Mouse (Mus musculus) adrenal gland, adult 18-20 months (tissue): ENCODE measurements around the gene Gstm5. TPM values are rescaled to one million over a fixed set of nuclear protein-coding genes. Genes with fewer than 3 reads are reported as not detected.
"Not testable (repeated sequence)": the region's sequence is repeated elsewhere in the genome, so short reads cannot be mapped to it uniquely, and the experiment has no call there.

ENCODE experiments used
- DNase-seq, 2 experiments: peaks; one replicate each; pipeline ENCODE4 v3.0.0; 2021 to 2022; ENCODE audit warnings: low spot score in 2 of 2
- total RNA-seq, 2 experiments: library from RNA; stranded (reverse); gene quantifications; 1 replicate in 1 of 2; 2 replicates in 1 of 2; pipeline ENCODE4 v1.2.3; 2021

Gene Gstm5
- total RNA-seq, 2 experiments from 2014 or later = 30.0 to 48.3 TPM

DNA sequence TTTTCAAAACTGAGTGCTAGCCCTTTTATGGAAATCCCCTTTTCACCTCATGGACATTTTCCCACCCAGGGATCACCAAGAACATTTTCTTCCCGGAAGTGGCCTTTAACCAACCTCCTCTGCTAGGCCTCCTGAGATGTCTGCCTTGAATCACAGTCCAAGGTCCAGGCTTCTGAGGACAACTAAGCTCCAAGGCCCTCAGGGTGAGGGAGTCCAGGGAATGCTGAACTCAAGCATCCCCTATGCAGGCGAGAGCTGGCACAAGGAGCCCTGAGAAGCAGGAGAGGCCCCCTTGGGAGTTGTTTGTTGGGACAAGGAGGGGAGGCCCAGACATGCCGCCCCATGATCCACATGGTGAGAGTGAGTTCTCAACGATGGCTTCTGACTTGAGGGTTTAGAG is 25.7 kb upstream of the Gstm5 start:
- no peak for DNase-seq

DNA sequence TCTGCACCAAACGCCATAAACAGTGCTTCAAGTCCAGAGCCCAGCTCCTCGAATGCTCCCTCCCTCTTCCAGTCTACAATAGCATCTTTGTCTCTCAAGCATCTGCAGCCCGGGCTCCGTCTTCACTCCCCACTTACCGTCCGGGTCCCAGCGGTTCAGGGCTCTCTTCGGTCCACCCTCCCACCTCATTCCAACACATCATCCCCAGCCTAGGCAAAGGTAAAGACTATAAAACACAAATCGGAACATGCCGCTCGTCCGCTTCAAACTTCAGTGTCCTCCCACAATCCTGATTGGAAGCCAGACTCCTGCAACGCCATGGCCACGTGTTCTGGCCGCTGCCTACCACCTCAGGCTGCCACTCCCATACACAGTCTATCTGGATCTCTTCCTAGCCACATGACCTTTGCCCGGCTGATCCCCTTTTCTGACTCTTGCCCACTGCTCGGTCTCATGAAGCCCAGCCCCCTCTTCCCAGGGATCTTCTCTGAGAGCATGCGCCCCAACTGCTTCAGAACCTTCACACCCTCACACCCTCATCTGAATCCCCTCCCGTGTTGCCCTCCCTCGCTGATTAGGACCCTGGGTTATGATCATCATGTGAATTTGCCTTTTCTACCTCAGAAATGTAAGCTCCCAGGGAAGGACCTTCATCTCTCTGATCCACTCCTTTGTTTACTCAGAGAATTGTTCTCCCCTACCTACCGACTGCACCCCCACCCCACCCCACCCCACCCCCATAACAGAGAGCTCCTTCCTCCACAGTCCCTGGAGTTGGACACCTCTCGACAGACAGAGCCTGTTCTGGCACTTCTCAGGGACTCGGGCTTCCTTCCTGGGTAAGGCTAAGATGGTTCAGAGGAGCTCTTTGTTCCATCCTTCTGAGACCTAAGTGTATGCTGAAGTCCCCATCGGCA is 22.0 kb upstream of the Gstm5 start:
- DNase-seq = no peak

DNA sequence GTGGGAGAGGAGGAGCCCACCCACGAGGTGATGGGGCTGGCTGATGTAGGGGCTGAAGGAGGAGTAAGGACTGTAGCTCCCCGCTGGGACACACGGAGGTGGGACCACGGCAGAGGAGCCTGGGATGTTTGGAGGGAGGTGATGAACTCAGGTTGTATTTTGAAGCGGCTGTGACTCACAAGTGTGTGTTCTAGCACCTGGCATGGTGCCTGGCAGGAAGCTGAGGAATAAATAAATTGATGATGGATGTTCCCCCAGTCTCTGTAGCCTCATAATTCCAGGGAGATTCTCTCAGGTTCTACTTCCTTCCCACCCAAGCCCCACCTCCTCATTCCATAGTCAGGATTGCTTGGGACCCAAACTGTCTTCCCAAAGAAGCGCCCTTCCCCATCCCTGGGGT is 20.4 kb upstream of the Gstm5 start:
- no peak for DNase-seq

DNA sequence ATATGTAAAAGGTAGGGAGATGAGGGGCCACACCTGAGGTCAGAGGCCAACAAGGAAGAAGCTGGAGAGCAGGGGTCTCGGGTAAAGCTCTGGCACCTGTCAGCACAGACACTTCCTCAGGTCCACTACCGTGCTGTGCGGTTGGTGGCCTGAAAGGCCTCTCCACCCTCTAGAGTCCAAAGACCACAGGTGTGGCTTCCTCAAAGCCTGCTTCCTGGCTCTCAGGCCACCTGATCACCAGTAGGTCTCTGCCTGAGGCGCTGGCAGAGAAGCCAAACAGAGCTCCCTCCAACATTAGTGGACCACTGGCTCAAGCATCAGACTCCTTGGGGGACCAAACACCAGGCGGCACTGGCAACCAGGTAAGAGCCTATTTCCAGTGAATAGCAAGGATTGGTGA is 18.6 kb upstream of the Gstm5 start, which contains the start of gene Eps8l3:
Gene Eps8l3 (plus strand): TSS at position 225 of the 400 bp plus-strand sequence.
- no peak for DNase-seq

DNA sequence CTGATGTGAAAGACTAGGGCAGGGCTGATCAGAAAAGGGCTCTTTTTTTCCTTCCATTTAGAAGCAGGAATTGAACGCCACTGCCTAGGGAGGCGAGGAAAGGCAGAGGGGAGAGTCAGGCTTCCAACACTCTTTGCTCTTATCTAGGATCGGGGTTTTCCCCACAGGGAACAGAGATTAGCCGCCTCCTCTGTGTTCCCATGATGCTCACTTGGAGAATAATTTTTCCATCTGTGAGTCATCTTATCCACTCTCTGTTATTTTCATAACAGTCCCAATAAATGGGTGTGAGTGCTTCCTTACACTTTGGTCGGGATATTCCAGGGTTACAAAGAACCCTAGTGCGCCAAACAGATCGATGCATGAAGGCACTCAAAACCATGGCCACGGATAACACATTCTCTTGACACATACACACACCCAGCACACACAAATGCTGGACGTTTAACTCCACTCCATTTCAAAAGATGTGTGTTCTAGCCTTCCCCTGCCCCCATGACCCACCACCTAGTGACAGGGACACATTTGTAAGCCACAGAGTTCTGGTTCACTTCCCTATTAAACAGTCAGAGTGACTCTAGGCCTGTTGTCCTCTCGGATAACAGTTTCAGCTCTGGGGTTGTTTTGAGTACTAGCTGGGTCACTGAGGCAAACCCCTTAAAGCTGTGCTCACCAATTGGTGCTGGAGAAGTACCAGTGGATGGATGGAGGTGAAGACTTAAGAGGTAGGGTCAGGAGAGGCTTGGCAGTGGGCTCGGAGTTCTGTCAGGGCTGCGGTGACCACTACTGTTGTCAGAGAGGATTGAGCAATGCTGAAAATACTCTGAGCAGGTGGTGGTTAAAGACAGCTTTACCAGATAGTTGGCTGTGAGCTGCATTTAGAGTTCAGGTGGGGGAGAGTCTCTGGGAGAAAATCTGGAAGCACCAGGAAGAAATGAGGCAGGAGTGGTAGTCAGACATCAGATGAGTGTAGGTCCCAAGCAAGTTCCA is 17.6 kb upstream of the Gstm5 start:
- no peak for DNase-seq

DNA sequence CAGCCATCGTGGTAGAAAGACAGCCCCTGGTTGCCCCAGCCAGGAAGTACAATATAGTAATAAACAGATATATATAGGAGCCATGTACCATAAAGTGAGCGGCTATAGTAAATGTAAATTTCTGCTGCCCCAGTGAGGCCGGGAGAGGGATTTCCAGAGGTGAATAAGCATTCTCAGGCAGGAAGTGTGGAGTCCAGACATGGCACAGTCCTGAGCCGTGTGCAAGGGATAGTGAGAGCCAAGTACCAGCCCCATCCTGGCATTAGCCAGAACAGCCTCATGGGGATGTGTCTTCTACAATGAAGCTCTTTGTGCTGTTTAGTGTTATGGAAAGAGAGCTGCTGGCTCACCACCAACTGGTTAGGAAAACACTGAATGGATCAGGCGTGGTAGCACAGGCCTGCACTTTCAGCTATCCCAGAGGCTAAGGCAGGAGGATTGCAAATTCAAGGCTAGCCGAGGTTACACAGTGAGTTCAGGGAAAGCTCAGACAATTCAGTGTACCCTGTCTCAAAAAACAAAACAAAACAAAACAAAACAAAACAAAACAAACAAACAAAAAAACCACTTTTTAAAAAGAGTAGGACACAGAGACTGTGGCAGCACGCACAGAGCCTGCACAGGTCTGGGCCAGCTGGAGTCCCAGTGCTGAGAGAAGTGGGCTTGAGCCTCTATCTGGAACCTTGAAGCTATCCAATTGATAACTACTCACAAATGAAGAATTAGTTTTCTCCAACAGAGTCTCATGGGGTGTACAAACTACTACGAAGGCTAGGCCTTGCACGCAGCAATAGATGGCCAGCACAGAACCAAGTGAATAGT is 7.7 kb upstream of the Gstm5 start:
- DNase-seq = no peak

DNA sequence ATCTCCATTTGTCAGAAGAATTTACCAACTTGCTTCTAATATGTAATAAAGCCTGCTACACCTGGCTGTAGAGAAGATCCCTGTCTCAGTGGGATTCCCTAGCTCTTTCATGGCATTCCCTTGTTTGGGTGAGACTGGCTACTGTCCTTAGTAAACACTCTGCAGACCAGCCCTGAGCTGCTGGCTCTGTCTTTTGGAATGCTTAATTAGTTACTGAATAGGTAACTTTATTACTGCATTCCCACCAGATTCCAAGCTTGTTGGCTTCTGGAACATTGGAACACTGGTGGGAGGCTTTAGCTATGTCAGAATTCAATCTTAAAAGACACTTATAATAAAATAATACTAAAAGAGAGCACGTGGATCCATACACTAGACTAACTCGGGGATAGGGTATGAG is 6.4 kb upstream of the Gstm5 start:
- DNase-seq = not testable (repeated sequence)

DNA sequence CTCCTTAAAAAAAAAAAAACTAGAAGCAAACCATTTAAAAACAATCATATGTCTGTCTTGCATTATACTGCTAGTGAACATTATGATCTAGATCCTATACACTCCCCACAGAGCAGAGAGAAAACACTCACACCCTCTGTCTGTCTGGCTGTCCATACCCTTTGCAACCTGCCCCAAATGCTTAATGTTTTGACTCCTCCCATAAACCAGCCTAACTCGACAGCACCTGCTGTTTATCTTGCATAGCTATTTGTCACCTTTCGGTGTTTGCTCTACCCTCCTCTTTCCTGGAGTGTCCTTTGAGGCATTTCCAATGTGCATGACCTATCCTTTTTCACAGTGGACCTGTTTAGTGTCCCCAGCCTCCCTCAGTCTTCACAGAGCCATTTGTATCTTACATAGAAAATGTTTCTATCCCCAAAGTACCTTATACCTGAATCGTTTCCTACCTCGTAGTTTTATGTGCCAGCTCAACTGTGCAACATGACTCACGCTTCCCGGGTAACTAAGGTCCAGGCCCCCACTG is 364 bp upstream of the Gstm5 start:
- no peak for DNase-seq

DNA sequence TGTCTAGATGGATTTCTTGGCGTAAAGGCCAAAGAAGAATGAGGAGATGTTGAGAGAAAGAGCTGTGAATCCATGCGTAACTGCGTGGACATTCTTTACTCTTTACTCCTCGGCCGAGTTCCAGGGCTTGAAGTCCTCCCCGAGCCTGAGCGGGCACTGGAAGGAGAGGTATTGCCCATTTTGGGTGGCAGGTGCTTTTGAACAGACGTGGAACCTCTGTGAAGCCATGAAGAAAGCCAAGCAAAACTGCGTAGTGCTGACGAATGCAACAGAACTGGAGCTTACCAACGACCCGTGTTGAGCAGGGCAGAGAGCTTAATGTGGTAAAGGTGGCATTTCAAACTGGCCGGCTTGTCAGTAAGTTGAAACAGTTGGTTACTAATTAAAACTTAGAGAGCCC is 3.1 kb downstream of the Gstm5 start:
- no peak for DNase-seq

DNA sequence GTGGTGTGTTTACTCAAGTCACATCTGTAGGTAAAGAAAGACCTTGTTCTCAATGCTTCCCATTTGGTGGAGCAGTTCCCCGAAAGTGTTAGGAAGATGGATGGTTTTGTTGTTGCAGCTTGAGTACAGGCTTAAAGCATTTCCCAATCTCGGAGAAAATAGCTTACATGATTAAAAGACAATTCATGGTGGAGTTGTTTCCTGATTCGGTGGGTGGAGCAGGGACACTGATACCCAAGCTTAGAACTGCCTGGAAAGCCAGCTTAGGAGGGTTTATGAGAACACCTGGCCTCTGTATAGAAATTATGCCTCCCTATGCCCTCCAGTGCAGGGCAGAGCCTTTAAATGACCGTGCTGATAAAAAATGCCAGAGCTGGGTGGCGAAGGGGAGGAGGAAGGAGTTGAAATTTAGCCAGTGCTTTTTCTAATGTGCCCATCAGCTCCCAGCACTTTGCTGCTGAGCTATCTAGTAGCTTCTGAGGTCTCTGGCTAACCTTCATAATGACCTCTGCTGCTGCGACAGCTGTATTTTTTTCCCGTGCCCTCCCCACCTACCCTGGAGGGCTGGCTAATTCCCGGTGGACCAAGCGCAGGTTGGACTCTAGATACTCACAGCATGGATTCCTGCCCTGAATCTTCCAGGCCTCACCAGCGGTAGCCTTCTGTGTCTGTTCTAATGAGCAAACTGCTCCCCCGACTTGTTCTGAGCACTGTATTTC is 5.5 kb downstream of the Gstm5 start:
- DNase-seq = no peak

DNA sequence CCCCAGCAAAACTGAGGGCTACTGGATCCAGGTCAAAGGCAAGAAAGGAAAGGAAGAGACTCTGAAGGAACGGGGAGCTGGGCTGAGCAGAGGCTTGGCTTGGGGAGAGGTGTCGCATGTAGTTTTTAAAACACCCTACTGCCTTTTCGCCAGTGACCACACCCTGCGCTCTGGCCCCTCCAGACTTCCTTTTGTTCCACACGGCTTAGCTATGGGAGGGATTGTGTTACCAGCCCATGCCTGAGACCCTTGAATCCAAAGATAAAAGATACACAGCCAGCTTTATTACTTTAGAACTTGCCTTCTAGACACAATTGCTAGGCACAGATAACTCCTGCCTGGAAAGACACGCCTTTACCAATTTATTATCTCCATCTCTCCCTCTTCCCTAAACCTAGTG is 10.3 kb downstream of the Gstm5 start:
- no peak for DNase-seq

DNA sequence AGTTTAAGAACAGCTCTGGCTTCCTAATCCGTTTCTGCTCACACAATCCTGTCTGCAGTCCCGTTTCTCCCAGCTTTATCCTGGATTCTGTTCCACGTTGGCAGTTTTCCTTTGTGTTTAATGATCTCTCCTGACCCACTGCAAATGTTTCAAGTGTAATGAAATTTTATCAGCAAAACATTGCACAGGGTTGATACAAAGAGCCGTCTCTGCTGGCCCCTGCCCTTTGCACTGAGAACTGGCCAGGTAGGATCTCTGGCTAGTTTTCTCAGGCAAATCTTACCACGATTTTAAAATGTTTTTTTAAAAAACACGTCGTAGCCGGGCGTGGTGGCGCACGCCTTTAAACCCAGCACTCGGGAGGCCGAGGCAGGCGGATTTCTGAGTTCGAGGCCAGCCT is 21.1 kb downstream of the Gstm5 start:
- DNase-seq = no peak

DNA sequence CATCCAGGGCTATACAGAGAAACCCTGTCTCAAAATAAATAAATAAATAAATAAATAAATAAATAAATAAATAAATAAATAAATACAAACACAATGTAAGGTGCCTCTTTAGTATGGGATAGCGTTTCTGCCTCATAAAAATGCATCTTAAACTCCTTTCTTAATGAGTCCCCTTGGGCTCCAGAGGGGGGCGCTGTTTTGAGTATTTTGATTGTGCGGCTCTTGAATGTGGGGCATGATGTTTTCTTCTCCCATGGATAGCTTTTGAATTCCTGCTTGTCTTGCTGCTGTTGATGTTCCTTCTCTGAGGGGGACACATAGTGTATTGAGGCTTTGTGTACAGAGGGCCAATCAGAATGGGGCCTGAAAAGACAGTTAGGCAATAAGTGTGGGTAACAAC is 21.5 kb downstream of the Gstm5 start:
- DNase-seq = no peak

DNA sequence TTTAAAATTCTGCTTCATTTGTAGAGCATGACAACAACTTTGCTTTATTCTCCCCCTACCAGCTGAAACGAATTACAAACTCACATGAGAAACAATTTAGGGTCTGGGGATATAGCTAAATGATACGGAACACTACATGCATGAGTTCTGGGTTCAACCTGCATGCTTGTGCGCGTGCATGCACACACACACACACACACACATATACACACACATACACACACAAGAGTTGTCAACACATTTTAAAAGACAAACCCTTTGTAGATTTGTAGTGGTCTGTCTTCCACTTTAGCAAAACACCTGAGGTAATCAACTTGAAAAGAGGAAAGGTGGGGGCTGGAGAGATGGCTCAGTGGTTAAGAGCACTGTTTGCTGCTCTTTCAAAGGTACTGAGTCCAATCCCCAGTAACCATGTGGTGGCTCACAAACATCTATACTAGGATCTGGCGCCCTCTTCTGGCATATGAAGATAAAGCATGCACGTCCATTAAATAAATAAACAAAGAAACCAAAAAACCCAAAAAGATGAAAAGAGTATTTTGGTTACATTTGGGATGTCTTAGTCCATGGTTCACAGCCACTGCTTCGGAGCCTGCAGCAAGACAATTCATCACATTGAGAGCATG is 22.3 kb downstream of the Gstm5 start:
- peak; percentile 46 to 55 for DNase-seq

DNA sequence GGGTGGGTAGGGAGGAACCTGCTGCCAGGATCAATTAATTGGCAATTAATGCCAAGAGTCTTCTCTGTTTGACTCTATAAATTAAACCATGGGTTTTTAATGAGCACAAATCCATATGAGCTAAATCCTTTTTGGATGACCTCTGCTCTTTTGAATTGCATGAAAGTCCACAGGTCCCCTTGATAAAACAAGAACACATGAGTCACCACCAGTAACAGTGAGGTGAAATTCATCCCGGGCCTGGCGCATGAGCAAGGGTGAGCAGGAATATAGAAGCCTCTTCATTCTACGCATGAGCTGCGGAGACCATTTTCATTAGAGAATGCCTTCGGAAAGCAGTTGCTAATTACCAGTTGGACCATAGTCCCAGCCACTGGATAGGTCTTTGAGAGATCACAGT is 24.7 kb downstream of the Gstm5 start:
- no peak for DNase-seq

DNA sequence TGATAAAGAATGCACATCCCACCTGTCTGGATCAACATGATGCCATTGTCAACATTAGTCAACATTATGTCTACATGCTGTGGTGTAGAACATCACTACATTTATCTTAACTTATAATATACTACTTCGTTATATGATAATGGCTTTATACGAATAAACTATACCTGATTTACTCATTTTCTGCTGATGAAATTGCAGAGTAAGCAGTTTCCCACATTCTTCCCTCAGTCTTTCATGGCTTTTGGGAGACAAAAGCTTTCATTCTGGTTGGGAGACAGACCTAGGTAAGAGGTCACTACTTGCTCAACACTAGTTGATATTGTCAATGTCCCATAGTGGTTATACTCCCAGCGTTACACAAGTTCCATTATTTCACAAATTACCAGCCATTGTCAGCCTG is 29.7 kb downstream of the Gstm5 start:
- no peak for DNase-seq

DNA sequence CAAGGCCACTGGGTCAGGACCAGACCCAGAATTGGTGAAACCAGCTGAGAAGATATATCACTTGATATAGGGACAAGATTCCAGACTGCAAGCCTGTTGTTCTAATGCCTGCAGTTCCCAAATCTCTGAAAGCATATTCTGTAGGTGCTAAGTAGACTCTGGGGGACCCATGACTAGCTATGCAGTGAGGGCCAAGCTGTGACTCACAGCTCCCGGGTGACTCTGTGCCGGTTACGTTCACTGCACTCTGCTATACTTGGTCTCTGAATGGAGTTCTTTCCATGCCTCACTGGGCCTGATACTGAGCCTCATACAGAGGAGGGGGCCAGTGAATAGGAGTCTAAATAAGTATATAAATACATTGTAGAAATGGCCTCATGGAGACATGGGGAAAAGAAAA is 32.2 kb downstream of the Gstm5 start:
- DNase-seq = no peak

DNA sequence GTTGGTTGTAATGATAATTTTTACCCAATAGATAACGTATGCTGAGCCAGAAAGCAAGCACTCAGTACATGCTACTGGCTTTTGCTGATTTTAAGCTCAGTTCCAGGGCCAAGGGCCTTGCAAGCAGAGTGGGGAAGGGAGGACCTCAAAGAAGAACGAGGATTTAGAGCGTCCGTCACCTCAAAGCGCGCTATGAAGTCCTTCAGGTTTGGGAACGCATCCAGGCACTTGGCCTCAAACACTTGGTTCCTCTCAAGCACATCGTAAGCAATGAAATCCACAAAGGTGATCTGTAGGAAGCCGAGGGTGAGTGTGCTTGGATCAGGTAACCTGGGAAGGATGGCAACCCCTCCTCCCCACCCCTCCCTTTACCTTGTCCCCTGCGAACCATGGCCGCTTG is 33.1 kb downstream of the Gstm5 start:
- DNase-seq = no peak

DNA sequence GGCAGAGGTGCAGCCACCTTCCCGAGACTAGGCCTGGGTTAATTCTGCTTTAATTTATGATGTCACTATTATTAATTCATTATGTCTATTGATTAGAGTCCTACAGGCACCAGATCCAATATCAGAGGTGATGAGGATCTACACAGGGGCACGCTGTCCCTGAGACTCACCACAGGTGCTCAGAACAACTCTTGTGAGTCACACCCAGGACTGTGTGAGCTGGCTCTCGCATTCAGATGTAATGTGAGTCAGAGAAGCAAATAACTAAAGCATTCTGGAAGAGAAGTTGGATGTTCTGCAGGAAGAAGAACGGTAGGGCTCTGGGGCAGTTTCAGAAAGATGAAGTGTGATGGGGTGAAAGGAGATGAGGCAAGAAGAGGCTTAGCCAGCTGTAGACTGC is 33.6 kb downstream of the Gstm5 start:
- DNase-seq = no peak

DNA sequence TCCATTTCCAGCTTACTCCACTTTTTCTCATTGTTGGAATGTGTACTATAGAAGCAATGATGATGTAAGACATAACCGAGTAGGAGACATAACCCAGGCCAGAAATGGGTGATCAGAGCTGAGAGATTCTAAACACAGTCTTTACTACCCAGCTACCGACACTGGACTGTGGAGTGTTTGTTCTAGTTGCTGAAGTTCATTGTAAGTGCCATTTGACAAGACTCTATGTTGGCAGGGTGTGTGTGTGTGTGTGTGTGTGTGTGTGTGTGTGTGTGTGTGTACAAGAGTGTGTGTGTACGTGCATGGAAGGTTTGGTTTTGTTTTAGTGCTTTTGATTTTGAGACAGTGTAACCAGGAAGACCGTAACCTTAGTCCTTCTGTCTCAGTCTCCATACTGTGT is 34.1 kb downstream of the Gstm5 start:
- no peak for DNase-seq
